Mouse (Mus musculus) CH12.LX (cell line): Measurements from ENCODE around the gene Osbpl3. TPM values are rescaled to one million over a fixed set of nuclear protein-coding genes. Genes with fewer than 3 reads are reported as not detected.

ENCODE experiments used
- DNase-seq: peaks from one replicate; pipeline ENCODE4 v3.0.0-alpha.2; 2013; ENCODE audit errors: extremely low read depth
- H3K27ac ChIP-seq: 2 replicates; pipeline ENCODE4 v1.5.1; 2012; ENCODE audit warnings: low read depth, mild to moderate bottlenecking, control low read depth, moderate library complexity; ENCODE audit not compliant: insufficient read depth
- H3K27me3 ChIP-seq: replicated peaks from 2 replicates; pipeline ENCODE3; 2012; ENCODE audit warnings: inconsistent platforms
- H3K36me3 ChIP-seq, 2 experiments: replicated peaks in 1 of 2; 2 replicates each; pipeline versions ENCODE3 to v1.6.1; 2012; ENCODE audit warnings: inconsistent platforms in 1 of 2, low read length in 1 of 2, mild to moderate bottlenecking in 1 of 2, mixed read lengths in 1 of 2, moderate library complexity in 1 of 2; ENCODE audit not compliant: control insufficient read depth in 1 of 2, insufficient read depth in 1 of 2
- H3K4me1 ChIP-seq, 2 experiments: 2 replicates each; pipeline ENCODE4 v1.6.1; 2012; ENCODE audit warnings: inconsistent platforms in 1 of 2, moderate library complexity in 1 of 2; ENCODE audit not compliant: insufficient read depth in 2 of 2, control insufficient read depth in 1 of 2
- H3K4me2 ChIP-seq: 2 replicates; pipeline ENCODE4 v1.6.1; 2012; ENCODE audit warnings: low read depth, mild to moderate bottlenecking, control low read depth; ENCODE audit not compliant: poor library complexity, insufficient read depth, severe bottlenecking
- H3K4me3 ChIP-seq, 3 experiments: fragments of 150-350 bp in 1 of 3; sonication (generic) in 1 of 3; replicated peaks in 1 of 3; 2 replicates each; pipeline versions ENCODE3 to v1.5.1; 2011 to 2012; ENCODE audit warnings: low read depth in 2 of 3, low read length in 2 of 3, mild to moderate bottlenecking in 2 of 3, moderate library complexity in 2 of 3, control low read depth in 1 of 3, improper control_type of control experiment in 1 of 3, inconsistent platforms in 1 of 3, mixed read lengths in 1 of 3; ENCODE audit not compliant: poor library complexity in 1 of 3
- H3K79me2 ChIP-seq: replicated peaks from 2 replicates; pipeline ENCODE4 v1.6.1; 2012; ENCODE audit warnings: mild to moderate bottlenecking, moderate library complexity; ENCODE audit not compliant: control insufficient read depth, poor library complexity, insufficient read depth, severe bottlenecking; ENCODE audit errors: extremely low read depth
- H3K9ac ChIP-seq: 2 replicates; pipeline ENCODE4 v1.6.1; 2012; ENCODE audit warnings: low read depth, mild to moderate bottlenecking, control low read depth, moderate library complexity; ENCODE audit not compliant: insufficient read depth
- H3K9me3 ChIP-seq: replicated peaks from 2 replicates; pipeline ENCODE3; 2012; ENCODE audit warnings: low read length, inconsistent platforms, mixed read lengths
- BHLHE40 ChIP-seq: IDR thresholded peaks from 2 replicates; pipeline ENCODE4 v1.6.1; 2011; ENCODE audit warnings: mild to moderate bottlenecking, low read depth, low read length, improper control_type of control experiment
- CHD1 ChIP-seq: IDR thresholded peaks from 2 replicates; pipeline ENCODE4 v1.6.1; 2012; ENCODE audit warnings: low read depth, low read length, improper control_type of control experiment, inconsistent platforms
- CHD2 ChIP-seq: IDR thresholded peaks from 2 replicates; pipeline ENCODE4 v1.6.1; 2011; ENCODE audit warnings: low read length, improper control_type of control experiment
- ELF1 ChIP-seq: IDR thresholded peaks from 2 replicates; pipeline ENCODE4 v1.6.1; 2014; ENCODE audit warnings: low read depth, mild to moderate bottlenecking, inconsistent platforms, low read length, improper control_type of control experiment
- EP300 ChIP-seq: IDR thresholded peaks from 2 replicates; pipeline ENCODE4 v1.6.1; 2011; ENCODE audit warnings: low read length, improper control_type of control experiment
- ETS1 ChIP-seq: conservative IDR thresholded peaks from 2 replicates; pipeline ENCODE4 v1.6.1; 2012; ENCODE audit warnings: low read depth, mild to moderate bottlenecking, inconsistent platforms, low read length, improper control_type of control experiment, moderate library complexity
- GABPA ChIP-seq: IDR thresholded peaks from 2 replicates; pipeline ENCODE4 v1.6.1; 2012; ENCODE audit warnings: low read depth, low read length, improper control_type of control experiment, inconsistent platforms; ENCODE audit not compliant: insufficient replicate concordance
- IRF4 ChIP-seq: IDR thresholded peaks from 2 replicates; pipeline ENCODE4 v1.6.1; 2014; ENCODE audit warnings: low read depth, mild to moderate bottlenecking, inconsistent platforms, low read length, improper control_type of control experiment
- JUN ChIP-seq: IDR thresholded peaks from 2 replicates; pipeline ENCODE4 v1.6.1; 2011; ENCODE audit warnings: low read depth, mild to moderate bottlenecking, low read length, improper control_type of control experiment, moderate library complexity; ENCODE audit not compliant: insufficient read depth
- MAFK ChIP-seq: IDR thresholded peaks from 2 replicates; pipeline ENCODE4 v1.6.1; 2011; ENCODE audit warnings: low read length, improper control_type of control experiment; ENCODE audit not compliant: insufficient replicate concordance
- MAX ChIP-seq: IDR thresholded peaks from 2 replicates; pipeline ENCODE4 v1.6.1; 2011; ENCODE audit warnings: low read length, improper control_type of control experiment
- MXI1 ChIP-seq: IDR thresholded peaks from 2 replicates; pipeline ENCODE4 v1.6.1; 2011; ENCODE audit warnings: mild to moderate bottlenecking, low read depth, low read length, improper control_type of control experiment
- MYC ChIP-seq: IDR thresholded peaks from 2 replicates; pipeline ENCODE4 v1.6.1; 2011; ENCODE audit warnings: low read depth, mild to moderate bottlenecking, improper control_type of control experiment, low read length
- NELFE ChIP-seq: IDR thresholded peaks from 2 replicates; pipeline ENCODE4 v1.6.1; 2011; ENCODE audit warnings: low read depth, low read length, improper control_type of control experiment
- PAX5 ChIP-seq: IDR thresholded peaks from 2 replicates; pipeline ENCODE4 v1.6.1; 2012; ENCODE audit warnings: low read length, inconsistent platforms, mixed read lengths
- POLR2AphosphoS2 ChIP-seq: IDR thresholded peaks from 2 replicates; pipeline ENCODE4 v1.6.1; 2011; ENCODE audit warnings: low read depth, low read length, improper control_type of control experiment
- RAD21 ChIP-seq: IDR thresholded peaks from 2 replicates; pipeline ENCODE4 v1.6.1; 2011; ENCODE audit warnings: low read depth, mild to moderate bottlenecking, low read length, improper control_type of control experiment, moderate library complexity
- RCOR1 ChIP-seq: conservative IDR thresholded peaks from 2 replicates; pipeline ENCODE4 v1.6.1; 2012; ENCODE audit warnings: low read depth, mild to moderate bottlenecking, inconsistent platforms, low read length, improper control_type of control experiment
- SIN3A ChIP-seq: IDR thresholded peaks from 2 replicates; pipeline ENCODE4 v1.6.1; 2012; ENCODE audit warnings: low read length, improper control_type of control experiment, inconsistent platforms
- SMC3 ChIP-seq: IDR thresholded peaks from 2 replicates; pipeline ENCODE4 v1.6.1; 2011; ENCODE audit warnings: low read depth, low read length, improper control_type of control experiment
- TCF12 ChIP-seq: IDR thresholded peaks from 2 replicates; pipeline ENCODE4 v1.6.1; 2014; ENCODE audit warnings: low read depth, mild to moderate bottlenecking, inconsistent platforms, low read length, improper control_type of control experiment
- UBTF ChIP-seq: IDR thresholded peaks from 2 replicates; pipeline ENCODE4 v1.6.1; 2012; ENCODE audit warnings: low read depth, mild to moderate bottlenecking, inconsistent platforms, low read length, improper control_type of control experiment, moderate library complexity
- USF1 ChIP-seq: IDR thresholded peaks from 2 replicates; pipeline ENCODE4 v1.6.1; 2014; ENCODE audit warnings: low read depth, mild to moderate bottlenecking, inconsistent platforms, low read length, improper control_type of control experiment
- ZKSCAN1 ChIP-seq: IDR thresholded peaks from 2 replicates; pipeline ENCODE4 v1.6.1; 2012; ENCODE audit warnings: low read depth, inconsistent platforms, low read length, improper control_type of control experiment, borderline replicate concordance
- ZNF384 ChIP-seq: IDR thresholded peaks from 2 replicates; pipeline ENCODE4 v1.6.1; 2012; ENCODE audit warnings: low read depth, low read length, improper control_type of control experiment, inconsistent platforms
- dilution Hi-C: fragments of 300-500 bp; cut with MboI; formaldehyde crosslinking; loops from 2 replicates; pipeline ENCODE4 v1.14.3; 2020; ENCODE audit warnings: low sequenced_read_pairs; ENCODE audit not compliant: extremely low pct_unique_long_range_greater_than_20kb, extremely low pct_ligation_motif_present
- in situ Hi-C: fragments of 300-500 bp; cut with MboI; formaldehyde crosslinking; loops from 3 replicates; pipeline ENCODE4 v1.14.3; 2019; ENCODE audit warnings: low sequenced_read_pairs, low pct_ligation_motif_present, low pct_unique_long_range_greater_than_20kb, mixed read lengths
- polyA plus RNA-seq: library from polyadenylated mRNA; unstranded; fragments of >175 nt; gene quantifications from 2 replicates; pipeline ENCODE4 v1.2.1, GENCODE M21; 2012; ENCODE audit warnings: low read depth; ENCODE audit not compliant: insufficient read length
- total RNA-seq, 2 experiments: library from RNA; depleted of rRNA; stranded (reverse); fragments of 300-350 nt in 1 of 2; fragments of >200 nt in 1 of 2; gene quantifications; 2 replicates each; pipeline ENCODE4 v1.2.3; 2012 to 2014

The Osbpl3 gene
- total and polyA plus RNA-seq, 3 experiments = 2.2 to 8.1 (median 3.5) TPM

DNA sequence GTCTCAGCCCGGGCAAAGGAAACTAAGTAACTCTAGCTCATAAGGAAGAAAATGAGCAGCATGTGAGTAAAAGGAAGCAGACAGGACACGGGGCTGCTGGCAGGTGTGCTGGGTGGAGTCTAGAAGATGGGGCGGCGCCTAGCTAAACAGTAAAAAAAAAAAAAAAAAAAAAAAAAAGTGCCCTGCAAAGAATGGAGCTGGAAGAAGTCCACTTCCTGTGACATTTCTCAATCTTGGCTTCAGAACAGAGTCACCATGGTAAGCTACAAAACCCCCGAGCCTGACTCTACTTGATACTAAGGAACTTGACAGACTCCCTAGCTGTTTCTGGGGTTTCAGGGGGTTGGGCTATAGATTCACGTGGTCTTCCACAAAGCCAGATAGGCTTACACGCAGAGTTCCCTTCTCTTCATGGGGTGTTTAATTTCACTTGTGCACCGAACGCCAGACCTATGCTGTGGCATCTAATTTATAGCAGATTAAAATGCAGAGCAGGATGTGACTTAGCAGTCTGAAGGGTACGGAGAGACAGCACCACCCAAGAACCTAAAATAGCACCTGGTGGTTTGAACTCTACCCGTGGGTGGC, 74.4 kb downstream of the Osbpl3 start:
- no peak overlapping the region for H3K9ac ChIP-seq
- H3K4me2 ChIP-seq = peak overlapping the region; percentile 71
- H3K9me3 ChIP-seq = peaks cover 5% of the 10 kb centered on the region
- H3K4me3 ChIP-seq = peak overlapping the region in 1 of 3 experiments; percentile 18
- dilution Hi-C loops = no loop called here
- H3K36me3 ChIP-seq = no peaks in the 10 kb centered on the region
- DNase-seq = peak; percentile 52
- peaks cover 0 to 43% of the 10 kb centered on the region in 2 experiments; a peak in 2 of 4 replicates for H3K4me1 ChIP-seq
- peak; percentile 99 for TF ChIP-seq ZNF384
- no peak for TF ChIP-seq PAX5
- 0 out of 2 replicates have a peak, but pooled peaks have one; percentile 22 for TF ChIP-seq RCOR1
- TF ChIP-seq MAFK = no peak
- TF ChIP-seq GABPA = no peak
- TF ChIP-seq JUN = no peak
- TF ChIP-seq MXI1 = peak; percentile 57
- TF ChIP-seq POLR2AphosphoS2 = no peak
- no peak; the same call in 1 of the 2 replicates for TF ChIP-seq USF1
- no peak for TF ChIP-seq UBTF
- peak; percentile 32; the same call in 1 of the 2 replicates for TF ChIP-seq MAX
- TF ChIP-seq CHD2 = no peak
- TF ChIP-seq EP300 = peak; percentile 46
- no peak for TF ChIP-seq CHD1
- peak; percentile 37; the same call in 1 of the 2 replicates for TF ChIP-seq IRF4
- peak; percentile 72 for TF ChIP-seq MYC
- TF ChIP-seq TCF12 = peak; percentile 53
- TF ChIP-seq ELF1 = no peak
- TF ChIP-seq SIN3A = 0 out of 2 replicates have a peak, but pooled peaks have one; percentile 58
- TF ChIP-seq ETS1 = peak; percentile 47; the same call in 1 of the 2 replicates
- TF ChIP-seq BHLHE40 = peak; percentile 87
- no peak for TF ChIP-seq NELFE
- no peak for TF ChIP-seq SMC3
- no peak for TF ChIP-seq ZKSCAN1
- TF ChIP-seq RAD21 = no peak
- TF ChIP-seq, all 38 proteins: peak for 11
- H3K27me3 ChIP-seq = no peaks in the 10 kb centered on the region
- no peak overlapping the region for H3K27ac ChIP-seq
- no peaks in the 10 kb centered on the region for H3K79me2 ChIP-seq
- in situ Hi-C loops = no loop called here
